Mouse (Mus musculus) frontal cortex, adult 2 months (tissue): Measurements from ENCODE around the gene Urad. TPM values are rescaled to one million over a fixed set of nuclear protein-coding genes. Genes with fewer than 3 reads are reported as not detected.

Experiments used
- DNase-seq, 2 experiments: peaks; one replicate each; pipeline ENCODE4 v3.0.0; 2022; ENCODE audit warnings: low spot score in 1 of 2; ENCODE audit errors: extremely low spot score in 1 of 2
- polyA plus RNA-seq: library from polyadenylated mRNA; depleted of rRNA; stranded (reverse); fragments of >200 nt; gene quantifications from 2 replicates; pipeline ENCODE4 v1.2.3, GENCODE M21; 2012

Gene Urad
- polyA plus RNA-seq, 1 experiment, result not detected

DNA sequence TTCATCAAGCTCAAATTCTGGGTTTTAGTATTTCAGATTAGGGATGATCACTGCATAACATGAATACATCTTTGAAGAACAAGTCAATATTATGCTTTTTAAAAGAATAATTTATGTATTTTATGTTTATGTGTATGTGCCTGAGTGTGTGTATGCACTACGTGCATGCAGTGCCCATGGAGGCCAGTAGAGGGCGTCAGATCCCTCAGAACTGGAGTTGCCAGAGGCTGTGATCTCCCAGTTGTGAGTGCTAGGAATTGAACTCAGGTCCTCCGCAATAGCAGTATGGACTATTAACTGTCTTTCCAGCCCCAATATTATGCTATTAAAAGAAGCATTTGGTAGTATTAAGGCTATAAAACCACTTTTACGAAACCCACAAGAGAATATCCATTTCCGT is 5.4 kb upstream of the Urad start:
- no peak for DNase-seq

- DNase-seq, result no peak
Measured at GRCm38 (mm10) chr5:147325931-147326330, 3.7 kb upstream of the Urad start.

- DNase-seq, result peak in 1 of 2 experiments; percentile 81
Measured at GRCm38 (mm10) chr5:147323237-147323917, 1.1 kb upstream of the Urad start.

GRCm38 (mm10) chr5:147319653-147320052 is 2.6 kb downstream of the Urad start:
- peak; percentile 12 to 73 for DNase-seq

- DNase-seq, result no peak
Measured at GRCm38 (mm10) chr5:147317991-147318390, 4.2 kb downstream of the Urad start.

- DNase-seq, result no peak
Measured at GRCm38 (mm10) chr5:147317321-147317720, 4.9 kb downstream of the Urad start.

- no peak for DNase-seq
Measured at GRCm38 (mm10) chr5:147315432-147316075, 6.7 kb downstream of the Urad start.

GRCm38 (mm10) chr5:147314646-147315431 is 7.4 kb downstream of the Urad start:
- no peak for DNase-seq

DNA sequence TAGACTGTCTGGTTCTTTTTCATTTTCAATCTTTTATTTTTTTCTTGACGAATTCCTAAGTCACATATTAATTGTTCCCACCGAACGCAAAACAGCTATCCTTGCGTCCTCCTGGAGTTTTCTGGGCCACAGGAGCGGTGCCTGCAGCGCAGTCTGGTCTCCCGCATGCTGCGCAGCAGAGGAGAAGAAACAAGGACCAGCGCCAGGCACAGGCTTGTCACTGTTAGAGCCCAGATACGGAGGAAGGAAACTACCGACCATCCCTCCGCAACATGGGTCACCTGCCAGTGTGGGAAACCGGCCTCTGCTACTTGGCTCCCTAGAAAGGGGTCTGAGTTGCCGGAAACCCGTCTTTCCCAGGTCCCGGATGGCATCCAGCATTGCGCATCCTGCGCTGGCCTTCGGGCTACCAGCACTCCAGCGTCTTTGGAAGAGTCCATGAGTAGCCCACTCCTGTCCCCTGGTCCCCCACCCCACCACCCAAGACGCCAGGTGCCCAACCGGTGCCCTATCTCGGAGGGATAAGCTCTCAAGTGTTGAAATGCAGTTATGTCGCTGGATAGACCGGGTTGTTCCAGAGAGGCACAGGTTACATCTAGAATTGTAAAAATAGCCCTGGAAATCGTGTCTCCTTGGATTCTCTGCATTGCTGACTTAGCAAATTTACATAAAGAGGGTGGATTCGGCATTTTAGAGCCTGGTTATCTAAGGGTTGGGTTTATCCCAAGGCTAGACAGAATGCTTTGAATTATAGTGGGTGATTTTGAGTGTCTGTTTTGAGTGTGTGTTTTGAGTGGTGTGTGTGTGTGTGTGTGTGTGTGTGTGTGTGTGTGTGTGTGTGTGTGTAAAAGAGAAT is 9.2 kb downstream of the Urad start:
- no peak for DNase-seq

- no peak for DNase-seq
Measured at GRCm38 (mm10) chr5:147309786-147310185, 12.5 kb downstream of the Urad start.

- DNase-seq, result no peak
Measured at GRCm38 (mm10) chr5:147308451-147308850, 13.8 kb downstream of the Urad start.

DNA sequence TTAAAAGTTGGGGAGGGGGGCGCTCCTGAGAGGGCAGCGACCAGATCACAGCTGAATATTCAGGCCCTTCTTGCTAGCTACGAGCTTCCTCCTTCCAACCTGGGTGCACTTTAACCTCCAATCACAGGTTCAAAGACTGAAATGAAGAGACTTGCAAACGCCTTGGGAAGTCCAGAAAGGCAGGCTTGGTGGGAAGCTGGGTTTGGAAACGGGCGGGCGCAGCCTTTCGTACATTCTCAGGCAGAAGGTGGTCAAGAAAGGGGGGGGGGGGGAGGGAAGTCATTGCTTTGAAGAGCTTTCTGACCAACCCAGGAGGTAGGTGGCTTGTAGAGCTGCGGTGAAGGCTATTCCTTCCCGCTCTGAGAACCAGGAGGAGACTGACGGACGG is 14.8 kb downstream of the Urad start:
- DNase-seq, result no peak

DNA sequence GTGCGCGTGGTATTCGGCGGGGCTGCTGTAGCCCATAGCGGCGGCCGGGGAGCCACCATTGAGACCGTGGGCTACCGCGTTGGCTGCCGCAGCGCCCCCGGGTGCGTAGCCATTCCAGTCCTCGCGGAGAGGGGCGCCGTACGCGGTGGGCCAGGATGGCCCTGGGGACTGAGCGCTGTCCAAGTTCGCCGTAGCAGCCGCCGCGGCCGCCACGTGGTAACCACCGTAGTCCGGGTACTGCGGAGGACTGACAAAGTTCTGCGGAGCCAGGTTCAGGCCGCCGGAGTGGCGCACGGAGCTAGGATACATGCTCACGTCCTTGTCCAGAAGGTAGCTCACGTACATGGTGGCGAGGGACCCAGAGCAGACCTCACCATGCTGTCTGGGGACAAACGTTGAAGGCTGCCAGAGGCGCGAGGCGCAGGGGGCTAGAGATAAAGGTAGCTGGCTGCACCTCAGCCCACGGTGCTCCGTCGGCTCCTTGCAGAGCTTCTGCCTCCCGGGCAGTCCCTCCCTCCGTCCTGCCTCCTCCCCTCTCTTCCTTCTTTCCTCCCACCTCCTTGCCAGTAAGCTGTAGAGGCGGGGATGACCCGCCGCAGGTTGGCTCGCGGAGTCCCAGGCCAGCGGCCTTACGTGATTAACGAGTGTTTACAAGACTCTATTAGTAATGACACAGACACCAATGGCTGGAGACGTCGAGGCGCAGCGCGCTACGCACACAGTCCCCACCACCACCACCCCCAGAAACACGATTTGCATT is 15.4 kb downstream of the Urad start, which contains the start of gene Cdx2:
Gene Cdx2 (minus strand): TSS at position 633 of the 760 bp plus-strand sequence.
- no peak for DNase-seq

- no peak for DNase-seq
Measured at GRCm38 (mm10) chr5:147305856-147306637, 16.2 kb downstream of the Urad start.

DNA sequence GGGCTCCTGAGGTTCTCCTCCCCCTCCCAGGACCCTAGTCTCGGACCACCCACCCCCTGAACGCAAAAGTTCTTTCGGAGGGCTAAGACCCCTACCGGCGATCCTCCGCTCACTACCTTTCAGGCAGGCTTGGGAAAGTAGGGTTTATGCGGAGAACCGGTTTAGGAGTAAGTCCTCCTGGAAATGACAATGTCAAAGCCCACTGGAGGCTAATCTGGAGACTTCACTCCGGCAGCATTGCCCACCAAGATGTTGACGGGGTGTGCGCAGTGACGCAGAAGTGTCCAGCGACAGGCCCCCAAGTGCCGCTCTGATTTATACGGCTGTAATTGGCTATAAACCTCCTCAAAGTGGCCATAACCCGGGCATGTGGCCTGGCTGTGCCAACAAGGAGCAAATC is 17.1 kb downstream of the Urad start:
- no peak for DNase-seq

DNA sequence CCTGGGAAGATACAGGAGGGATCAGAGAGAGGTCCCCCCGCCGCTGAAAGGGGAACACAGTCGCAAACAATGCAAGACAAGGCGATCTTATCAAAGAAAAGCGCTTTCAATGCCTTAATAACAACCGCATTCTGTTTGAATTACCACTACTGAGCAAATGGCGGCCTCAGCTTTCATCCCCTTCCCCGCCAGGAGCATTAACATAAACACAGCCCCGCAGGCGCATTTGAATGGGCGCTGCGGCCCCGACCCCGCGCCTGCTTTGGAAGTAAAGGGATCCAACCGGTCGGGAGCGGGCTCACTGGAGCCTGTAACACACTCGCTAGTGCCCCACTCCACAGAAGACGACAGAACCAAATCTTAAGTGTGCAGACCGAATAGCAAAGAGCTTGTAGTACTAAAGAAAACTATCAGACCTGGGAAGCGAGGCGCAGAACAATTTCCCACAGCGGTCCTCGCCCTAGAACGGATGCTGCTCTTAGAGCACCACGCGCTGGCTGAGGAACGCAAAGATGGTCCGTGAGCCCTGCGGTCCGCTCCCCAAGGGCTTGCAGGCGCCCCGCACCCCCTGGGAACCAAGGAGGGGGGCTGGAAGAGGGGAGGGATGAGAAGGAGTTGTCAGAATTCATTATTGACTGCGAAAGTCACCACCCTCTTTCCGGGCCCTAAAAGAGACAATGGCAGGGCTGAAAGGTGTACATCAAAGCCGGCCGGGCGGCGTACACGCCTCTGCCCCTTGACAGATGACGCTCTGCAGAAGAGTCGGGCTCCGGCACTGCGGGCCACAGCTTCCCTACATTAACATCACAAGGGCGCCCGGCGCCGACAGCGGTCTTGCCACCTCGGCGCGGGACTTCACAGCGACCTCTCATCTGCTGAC is 17.7 kb downstream of the Urad start:
- DNase-seq, result no peak

DNA sequence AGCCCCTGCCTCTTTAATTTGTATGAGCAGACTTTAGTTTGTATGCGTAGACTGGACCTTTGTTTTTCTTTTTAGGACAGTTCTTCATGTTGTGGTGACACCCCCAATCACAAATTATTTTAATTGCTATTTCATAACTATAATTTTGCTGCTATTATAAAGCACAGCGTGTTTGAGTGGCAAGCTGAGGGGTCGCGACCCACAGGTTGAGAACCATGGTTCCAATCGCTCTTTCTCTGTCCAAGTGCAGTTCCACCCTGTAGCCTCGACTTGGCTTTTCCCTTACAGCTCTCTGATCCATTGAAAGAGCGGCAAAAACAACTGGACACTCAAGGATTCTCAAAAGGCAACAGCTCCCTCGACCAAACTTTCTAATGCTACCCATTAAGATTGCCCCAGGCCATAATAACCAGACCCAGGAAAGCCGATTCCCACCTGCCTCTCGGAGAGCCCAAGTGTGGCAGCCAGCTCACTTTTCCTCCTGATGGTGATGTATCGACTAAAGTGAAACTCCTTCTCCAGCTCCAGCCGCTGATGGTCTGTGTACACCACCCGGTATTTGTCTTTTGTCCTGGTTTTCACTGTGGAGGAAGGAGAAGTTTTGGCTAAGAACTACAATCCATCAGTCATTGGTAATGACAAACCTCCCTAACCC is 19.4 kb downstream of the Urad start:
- DNase-seq, result no peak

DNA sequence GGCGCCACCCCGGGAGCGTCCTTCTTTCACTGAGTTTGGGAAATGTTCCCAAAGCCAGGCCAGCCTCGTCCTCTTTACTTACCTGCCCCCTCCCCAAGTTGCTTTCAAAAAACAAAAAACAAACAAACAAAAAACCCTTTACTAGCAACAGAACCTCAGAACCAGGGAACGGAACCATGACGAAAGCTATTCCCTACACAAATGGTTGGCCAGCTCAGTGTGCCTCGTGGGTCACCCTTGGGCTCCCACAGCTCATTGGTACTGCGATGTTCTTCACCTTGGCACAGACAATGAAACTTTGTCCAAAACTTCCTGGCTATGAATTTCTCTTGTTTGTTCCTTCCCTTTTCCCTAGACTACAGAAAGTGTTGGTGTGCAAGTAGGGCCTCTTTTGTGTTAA is 20.1 kb downstream of the Urad start:
- no peak for DNase-seq
